Mouse (Mus musculus): ENCODE measurements around the gene Mettl23. TPM values are rescaled to one million over a fixed set of nuclear protein-coding genes. Genes with fewer than 3 reads are reported as not detected.
A peak's percentile ranks its signal among the peaks of the same experiment; 100 is the strongest.

Mettl23 gene
- polyA plus RNA-seq, 1 experiment from 2014 or later, result 76.2 TPM

GRCm38 (mm10) chr11:116825230-116825629 lies 17.8 kb upstream of the Mettl23 start:
- WGBS, result 45% methylated on average over 5 of the region's 5 CpGs
- Histone ChIP-seq H3K27me3 (ENCODE audit: control insufficient read depth, insufficient read depth, low read length) (no peaks in the 10 kb centered on the region), H3K4me3 (ENCODE audit: low read depth, low read length) (no peak overlapping the region), H3K27ac (ENCODE audit: low read depth, low read length) (peak overlapping the region; percentile 51), H3K9ac (ENCODE audit: low read length) (0 out of 2 replicates have a peak overlapping the region, but pooled peaks have one; percentile 9), H3K4me2 (peak overlapping the region; percentile 21; the same call in 1 of the 2 replicates), H3K9me3 (ENCODE audit: control insufficient read depth, low read length) (no peaks in the 10 kb centered on the region), H3K4me1 (ENCODE audit: control insufficient read depth, insufficient read depth, low read length) (peaks cover 37% of the 10 kb centered on the region), H3K36me3 (ENCODE audit: control insufficient read depth, insufficient read depth, low read length) (no peaks in the 10 kb centered on the region)
- ATAC-seq (ENCODE audit: low FRiP score) (peak; percentile 17; the same call in 1 of the 2 replicates), DNase-seq (ENCODE audit: low spot score, missing footprints) (no peak)

GRCm38 (mm10) chr11:116826550-116827504 lies 16.3 kb upstream of the Mettl23 start:
- Histone ChIP-seq H3K36me3 (ENCODE audit: control insufficient read depth, insufficient read depth, low read length) (peaks cover 3% of the 10 kb centered on the region; the same call in 1 of the 2 replicates), H3K4me1 (ENCODE audit: control insufficient read depth, insufficient read depth, low read length) (peaks cover 29% of the 10 kb centered on the region), H3K9ac (ENCODE audit: low read length) (peak overlapping the region; percentile 86), H3K9me3 (ENCODE audit: control insufficient read depth, low read length) (no peaks in the 10 kb centered on the region), H3K4me2 (peak overlapping the region; percentile 91), H3K27ac (ENCODE audit: low read depth, low read length) (peak overlapping the region; percentile 30; the same call in 1 of the 2 replicates), H3K4me3 (ENCODE audit: low read depth, low read length) (peak overlapping the region; percentile 67), H3K27me3 (ENCODE audit: control insufficient read depth, insufficient read depth, low read length) (no peaks in the 10 kb centered on the region)
- 11% methylated on average over 17 of the region's 17 CpGs for WGBS
- no peak for ATAC-seq (ENCODE audit: low FRiP score)
- peak; percentile 94 for DNase-seq (ENCODE audit: low spot score, missing footprints)

GRCm38 (mm10) chr11:116827534-116828165 lies 15.4 kb upstream of the Mettl23 start, which contains the start of gene Mxra7:
Mxra7 (minus strand) TSS chr11:116828046.
- H3K9ac ChIP-seq (ENCODE audit: low read length), result peak within 1 kb of the TSS; percentile 86
- peak within 1 kb of the TSS; percentile 67 for H3K4me3 ChIP-seq (ENCODE audit: low read depth, low read length)
- ATAC-seq (ENCODE audit: low FRiP score) (peak; percentile 73), DNase-seq (ENCODE audit: low spot score, missing footprints) (peak; percentile 97)
- peaks cover 3% of the 10 kb centered on the region; the same call in 1 of the 2 replicates for H3K36me3 ChIP-seq (ENCODE audit: control insufficient read depth, insufficient read depth, low read length)
- H3K27me3 ChIP-seq (ENCODE audit: control insufficient read depth, insufficient read depth, low read length), result no peaks in the 10 kb centered on the region
- peak within 1 kb of the TSS; percentile 30; the same call in 1 of the 2 replicates for H3K27ac ChIP-seq (ENCODE audit: low read depth, low read length)
- H3K4me2 ChIP-seq, result peak within 1 kb of the TSS; percentile 91
- peaks cover 31% of the 10 kb centered on the region for H3K4me1 ChIP-seq (ENCODE audit: control insufficient read depth, insufficient read depth, low read length)
- H3K9me3 ChIP-seq (ENCODE audit: control insufficient read depth, low read length), result no peaks in the 10 kb centered on the region
- under 1% methylated on average over 61 of the region's 71 CpGs for WGBS

GRCm38 (mm10) chr11:116832172-116832685 lies 10.8 kb upstream of the Mettl23 start:
- peaks cover 14% of the 10 kb centered on the region for H3K4me1 ChIP-seq (ENCODE audit: control insufficient read depth, insufficient read depth, low read length)
- H3K27me3 ChIP-seq (ENCODE audit: control insufficient read depth, insufficient read depth, low read length), result no peaks in the 10 kb centered on the region
- H3K36me3 ChIP-seq (ENCODE audit: control insufficient read depth, insufficient read depth, low read length), result peaks cover 28% of the 10 kb centered on the region
- 33% methylated on average over 4 of the region's 4 CpGs for WGBS
- H3K27ac ChIP-seq (ENCODE audit: low read depth, low read length), result no peak overlapping the region
- no peak overlapping the region for H3K9ac ChIP-seq (ENCODE audit: low read length)
- no peaks in the 10 kb centered on the region for H3K9me3 ChIP-seq (ENCODE audit: control insufficient read depth, low read length)
- ATAC-seq (ENCODE audit: low FRiP score) (no peak), DNase-seq (ENCODE audit: low spot score, missing footprints) (no peak)
- H3K4me3 ChIP-seq (ENCODE audit: low read depth, low read length), result no peak overlapping the region
- H3K4me2 ChIP-seq, result no peak overlapping the region

GRCm38 (mm10) chr11:116834954-116835353 lies 8.1 kb upstream of the Mettl23 start:
- no peak overlapping the region for H3K9ac ChIP-seq (ENCODE audit: low read length)
- DNase-seq (ENCODE audit: low spot score, missing footprints), result no peak
- 93% methylated on average over 1 of the region's 1 CpGs for WGBS
- H3K27me3 ChIP-seq (ENCODE audit: control insufficient read depth, insufficient read depth, low read length), result no peaks in the 10 kb centered on the region
- no peak overlapping the region for H3K4me3 ChIP-seq (ENCODE audit: low read depth, low read length)
- peaks cover 11% of the 10 kb centered on the region for H3K4me1 ChIP-seq (ENCODE audit: control insufficient read depth, insufficient read depth, low read length)
- no peak overlapping the region for H3K4me2 ChIP-seq
- no peaks in the 10 kb centered on the region for H3K9me3 ChIP-seq (ENCODE audit: control insufficient read depth, low read length)
- H3K36me3 ChIP-seq (ENCODE audit: control insufficient read depth, insufficient read depth, low read length), result peaks cover 47% of the 10 kb centered on the region
- ATAC-seq (ENCODE audit: low FRiP score), result no peak
- no peak overlapping the region for H3K27ac ChIP-seq (ENCODE audit: low read depth, low read length)

GRCm38 (mm10) chr11:116836283-116836682 lies 6.8 kb upstream of the Mettl23 start:
- no peak overlapping the region for H3K4me3 ChIP-seq (ENCODE audit: low read depth, low read length)
- 91% methylated on average over 4 of the region's 4 CpGs for WGBS
- ATAC-seq (ENCODE audit: low FRiP score) (no peak), DNase-seq (ENCODE audit: low spot score, missing footprints) (no peak)
- no peak overlapping the region for H3K9ac ChIP-seq (ENCODE audit: low read length)
- H3K4me2 ChIP-seq, result no peak overlapping the region
- H3K4me1 ChIP-seq (ENCODE audit: control insufficient read depth, insufficient read depth, low read length), result peaks cover 24% of the 10 kb centered on the region
- no peaks in the 10 kb centered on the region for H3K9me3 ChIP-seq (ENCODE audit: control insufficient read depth, low read length)
- H3K27ac ChIP-seq (ENCODE audit: low read depth, low read length), result no peak overlapping the region
- H3K36me3 ChIP-seq (ENCODE audit: control insufficient read depth, insufficient read depth, low read length), result peaks cover 52% of the 10 kb centered on the region
- H3K27me3 ChIP-seq (ENCODE audit: control insufficient read depth, insufficient read depth, low read length), result no peaks in the 10 kb centered on the region

GRCm38 (mm10) chr11:116837441-116837840 lies 5.6 kb upstream of the Mettl23 start:
- H3K4me1 ChIP-seq (ENCODE audit: control insufficient read depth, insufficient read depth, low read length), result peaks cover 28% of the 10 kb centered on the region
- WGBS, result 95% methylated on average over 10 of the region's 10 CpGs
- ATAC-seq (ENCODE audit: low FRiP score), result no peak

GRCm38 (mm10) chr11:116838936-116839335 lies 4.1 kb upstream of the Mettl23 start:
- H3K27me3 ChIP-seq (ENCODE audit: control insufficient read depth, insufficient read depth, low read length), result no peaks in the 10 kb centered on the region
- H3K36me3 ChIP-seq (ENCODE audit: control insufficient read depth, insufficient read depth, low read length), result peaks cover 51% of the 10 kb centered on the region
- no peak overlapping the region for H3K9ac ChIP-seq (ENCODE audit: low read length)
- H3K4me2 ChIP-seq, result no peak overlapping the region
- 90% methylated on average over 14 of the region's 14 CpGs for WGBS
- H3K9me3 ChIP-seq (ENCODE audit: control insufficient read depth, low read length), result no peaks in the 10 kb centered on the region
- no peak overlapping the region for H3K27ac ChIP-seq (ENCODE audit: low read depth, low read length)
- no peak for DNase-seq (ENCODE audit: low spot score, missing footprints)
- ATAC-seq (ENCODE audit: low FRiP score), result no peak
- H3K4me1 ChIP-seq (ENCODE audit: control insufficient read depth, insufficient read depth, low read length), result peaks cover 25% of the 10 kb centered on the region
- no peak overlapping the region for H3K4me3 ChIP-seq (ENCODE audit: low read depth, low read length)

More at GRCm38 (mm10) chr11:116837441-116837840, 5.6 kb upstream of the Mettl23 start:
- DNase-seq (ENCODE audit: low spot score, missing footprints), result no peak
- H3K9ac ChIP-seq (ENCODE audit: low read length), result no peak overlapping the region
- H3K4me3 ChIP-seq (ENCODE audit: low read depth, low read length), result no peak overlapping the region
- no peaks in the 10 kb centered on the region for H3K9me3 ChIP-seq (ENCODE audit: control insufficient read depth, low read length)
- no peak overlapping the region for H3K27ac ChIP-seq (ENCODE audit: low read depth, low read length)
- H3K4me2 ChIP-seq, result no peak overlapping the region
- no peaks in the 10 kb centered on the region for H3K27me3 ChIP-seq (ENCODE audit: control insufficient read depth, insufficient read depth, low read length)
- peaks cover 52% of the 10 kb centered on the region for H3K36me3 ChIP-seq (ENCODE audit: control insufficient read depth, insufficient read depth, low read length)

Measured in midbrain, embryonic 11.5 days (tissue).